Mouse (Mus musculus) large intestine, adult 2 months (tissue): Measurements from ENCODE around the gene Car5a. TPM values are rescaled to one million over a fixed set of nuclear protein-coding genes. Genes with fewer than 3 reads are reported as not detected.
A peak's percentile ranks its signal among the peaks of the same experiment; 100 is the strongest.

Experiments used
- DNase-seq: peaks from one replicate; pipeline ENCODE4 v3.0.0-alpha.2; 2012; ENCODE audit warnings: low read depth, low spot score
- WGBS: fragments of 180-500 bp; shearing (Covaris S2); methylation state at CpG from one replicate; pipeline ENCODE4 v1.1.7; 2018; 5-methylcytosine and 5-hydroxymethylcytosine counted together
- polyA plus RNA-seq: library from polyadenylated mRNA; depleted of rRNA; stranded (reverse); fragments of >200 nt; gene quantifications from 2 replicates; pipeline ENCODE4 v1.2.3, GENCODE M21; 2012

The Car5a gene
- polyA plus RNA-seq, 1 experiment, result 0.10 TPM

GRCm38 (mm10) chr8:121962892-121963291, 18.2 kb upstream of the Car5a start:
- DNase-seq, result no peak
- 63% methylated on average over 3 of the region's 3 CpGs for WGBS

GRCm38 (mm10) chr8:121958395-121958794, 13.7 kb upstream of the Car5a start:
- 92% methylated on average over 1 of the region's 1 CpGs for WGBS
- DNase-seq, result no peak

- no peak for DNase-seq
- 67% methylated on average over 1 of the region's 1 CpGs for WGBS
Measured at GRCm38 (mm10) chr8:121955825-121956500, 11.3 kb upstream of the Car5a start.

GRCm38 (mm10) chr8:121954981-121955555, 10.4 kb upstream of the Car5a start:
- 71% methylated on average over 10 of the region's 10 CpGs for WGBS
- no peak for DNase-seq

GRCm38 (mm10) chr8:121953821-121954545, 9.3 kb upstream of the Car5a start:
- no peak for DNase-seq
- 49% methylated on average over 3 of the region's 3 CpGs for WGBS

- DNase-seq, result no peak
- WGBS, result 76% methylated on average over 7 of the region's 7 CpGs
Measured at GRCm38 (mm10) chr8:121952800-121953199, 8.1 kb upstream of the Car5a start.

GRCm38 (mm10) chr8:121952122-121952521, 7.4 kb upstream of the Car5a start:
- no peak for DNase-seq

- WGBS, result 13% methylated on average over 7 of the region's 7 CpGs
Measured at GRCm38 (mm10) chr8:121951656-121952009, 6.9 kb upstream of the Car5a start.

GRCm38 (mm10) chr8:121950749-121951655, 6.3 kb upstream of the Car5a start:
- WGBS, result 1% methylated on average over 97 of the region's 97 CpGs
- DNase-seq, result peak; percentile 44

More at GRCm38 (mm10) chr8:121951656-121952009, 6.9 kb upstream of the Car5a start:
- DNase-seq, result no peak

GRCm38 (mm10) chr8:121949941-121950748, 5.4 kb upstream of the Car5a start:
- under 1% methylated on average over 64 of the region's 66 CpGs for WGBS
- DNase-seq, result peak; percentile 97

- 29% methylated on average over 6 of the region's 6 CpGs for WGBS
- DNase-seq, result no peak
Measured at GRCm38 (mm10) chr8:121949222-121949800, 4.6 kb upstream of the Car5a start, which contains the start of gene Banp. TSS of gene Banp (plus strand) at chr8:121949750.

GRCm38 (mm10) chr8:121948321-121949145, 3.8 kb upstream of the Car5a start:
- no peak for DNase-seq
- 51% methylated on average over 19 of the region's 19 CpGs for WGBS

GRCm38 (mm10) chr8:121947753-121948141, 3.0 kb upstream of the Car5a start:
- 3% methylated on average over 18 of the region's 18 CpGs for WGBS
- peak; percentile 65 for DNase-seq

GRCm38 (mm10) chr8:121947047-121947752, 2.5 kb upstream of the Car5a start:
- DNase-seq, result no peak
- WGBS, result 42% methylated on average over 19 of the region's 19 CpGs

GRCm38 (mm10) chr8:121946351-121946750, 1.6 kb upstream of the Car5a start:
- no peak for DNase-seq
- 92% methylated on average over 7 of the region's 7 CpGs for WGBS

GRCm38 (mm10) chr8:121943716-121944115, 988 bp downstream of the Car5a start:
- no peak for DNase-seq
- WGBS, result 82% methylated on average over 8 of the region's 8 CpGs

- WGBS, result 14% methylated on average over 2 of the region's 2 CpGs
Measured at GRCm38 (mm10) chr8:121943057-121943540, 1.6 kb downstream of the Car5a start.

More at GRCm38 (mm10) chr8:121943057-121943540, 1.6 kb downstream of the Car5a start:
- no peak for DNase-seq
